Mouse (Mus musculus) neural tube, embryonic 13.5 days (tissue): Measurements from ENCODE around the gene Foxd2. TPM values are rescaled to one million over a fixed set of nuclear protein-coding genes. Genes with fewer than 3 reads are reported as not detected.

ENCODE experiments used
- ATAC-seq: fragments of 200-750 bp; cut with Nextera tagmentation; 2 replicates; pipeline ENCODE4 v1.8.0; 2017; ENCODE audit warnings: low read depth, mild to moderate bottlenecking, moderate TSS enrichment, moderate library complexity
- H3K27ac ChIP-seq: fragments of 300-500 bp; sonication (generic); replicated peaks from 2 replicates; pipeline ENCODE4 v1.5.1; 2015; ENCODE audit warnings: moderate library complexity, mild to moderate bottlenecking, inconsistent platforms
- H3K27me3 ChIP-seq: fragments of 300-500 bp; sonication (generic); 2 replicates; pipeline ENCODE4 v1.6.1; 2015; ENCODE audit warnings: mild to moderate bottlenecking, inconsistent platforms
- H3K36me3 ChIP-seq: fragments of 300-500 bp; sonication (generic); 2 replicates; pipeline ENCODE4 v1.6.1; 2015; ENCODE audit warnings: mild to moderate bottlenecking, inconsistent platforms
- H3K4me1 ChIP-seq: fragments of 300-500 bp; sonication (generic); replicated peaks from 2 replicates; pipeline ENCODE4 v1.6.1; 2015; ENCODE audit warnings: inconsistent platforms
- H3K4me2 ChIP-seq: fragments of 300-500 bp; sonication (generic); 2 replicates; pipeline ENCODE4 v1.6.1; 2015; ENCODE audit warnings: inconsistent platforms, mild to moderate bottlenecking, moderate library complexity
- H3K4me3 ChIP-seq: fragments of 300-500 bp; sonication (generic); 2 replicates; pipeline ENCODE4 v1.5.1; 2015; ENCODE audit warnings: mild to moderate bottlenecking, inconsistent platforms
- H3K9ac ChIP-seq: fragments of 300-500 bp; sonication (generic); 2 replicates; pipeline ENCODE4 v1.6.1; 2015; ENCODE audit warnings: moderate library complexity, mild to moderate bottlenecking, inconsistent platforms
- H3K9me3 ChIP-seq: fragments of 300-500 bp; sonication (generic); 2 replicates; pipeline ENCODE4 v1.6.1; 2016; ENCODE audit warnings: inconsistent platforms
- WGBS: fragments of 180-500 bp; shearing (Covaris S2); methylation state at CpG from one replicate; pipeline ENCODE4 v1.1.7; 2015; 5-methylcytosine and 5-hydroxymethylcytosine counted together
- polyA plus RNA-seq: library from polyadenylated mRNA; unstranded; fragments of >200 nt; fragmentation: Nextera tagmentation; extraction: Ambion mirVana; gene quantifications from 2 replicates; pipeline ENCODE4 v1.2.1, GENCODE M21; 2015

Foxd2 gene
- polyA plus RNA-seq, 1 experiment from 2014 or later, result 0.50 TPM

DNA sequence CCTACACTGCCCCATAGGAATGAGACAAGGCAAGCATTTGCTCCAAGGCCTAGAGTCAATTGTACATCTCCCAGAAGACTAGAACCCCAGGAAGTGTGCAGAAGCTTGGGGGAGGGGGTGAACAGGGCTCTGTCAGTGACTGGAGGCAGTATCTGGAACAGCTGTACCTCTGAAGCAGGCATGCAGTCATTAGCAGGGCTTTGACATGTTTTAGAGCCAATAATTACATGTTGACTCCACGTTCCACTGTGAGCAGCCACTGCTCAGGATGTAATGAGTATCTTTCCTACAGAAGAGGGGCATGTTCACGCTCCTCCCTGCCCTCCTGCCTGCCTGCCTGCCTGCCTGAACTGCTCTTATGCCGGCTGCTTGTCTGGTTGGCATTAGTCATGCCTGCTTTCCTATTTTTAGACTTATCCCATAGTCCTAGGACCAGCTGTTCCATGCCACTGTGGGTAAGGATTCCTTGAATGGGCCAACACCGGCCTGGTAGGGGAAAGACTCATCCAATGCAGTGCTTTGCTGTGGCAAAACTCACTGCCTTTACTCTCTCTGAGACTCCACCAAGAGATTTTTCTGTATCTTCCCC is 28.9 kb upstream of the Foxd2 start:
- Histone ChIP-seq H3K27ac (no peak overlapping the region), H3K9me3 (no peaks in the 10 kb centered on the region), H3K4me1 (peaks cover 12% of the 10 kb centered on the region), H3K36me3 (no peaks in the 10 kb centered on the region), H3K27me3 (peaks cover 24% of the 10 kb centered on the region; the same call in 1 of the 2 replicates), H3K4me3 (no peak overlapping the region), H3K9ac (no peak overlapping the region), H3K4me2 (no peak overlapping the region)
- 54% methylated on average over 4 of the region's 4 CpGs for WGBS
- no peak for ATAC-seq

DNA sequence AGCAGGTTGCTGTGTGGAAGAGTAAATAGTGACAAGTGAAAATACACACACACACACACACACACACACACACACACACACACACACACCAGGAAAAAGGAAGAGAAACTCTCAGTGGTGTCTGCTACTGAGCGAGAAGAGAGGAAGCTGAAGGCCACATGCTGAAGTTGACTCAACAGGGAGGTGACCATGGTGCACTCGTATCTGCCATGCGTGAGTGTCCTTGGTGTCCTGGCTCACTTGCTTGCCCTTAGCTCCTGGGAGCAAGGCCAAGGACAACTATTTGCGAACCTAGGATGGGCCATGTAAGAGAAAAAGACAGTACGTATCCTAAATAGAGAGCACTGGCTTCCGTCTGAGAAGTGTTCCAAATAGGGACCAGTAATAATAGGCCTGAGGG is 25.5 kb upstream of the Foxd2 start:
- peaks cover 45% of the 10 kb centered on the region for H3K27me3 ChIP-seq
- H3K9ac ChIP-seq, result no peak overlapping the region
- H3K9me3 ChIP-seq, result no peaks in the 10 kb centered on the region
- no peak overlapping the region for H3K4me3 ChIP-seq
- H3K4me2 ChIP-seq, result no peak overlapping the region
- no peaks in the 10 kb centered on the region for H3K36me3 ChIP-seq
- WGBS, result 91% methylated on average over 6 of the region's 6 CpGs
- H3K27ac ChIP-seq, result no peak overlapping the region
- ATAC-seq, result no peak
- H3K4me1 ChIP-seq, result no peaks in the 10 kb centered on the region

DNA sequence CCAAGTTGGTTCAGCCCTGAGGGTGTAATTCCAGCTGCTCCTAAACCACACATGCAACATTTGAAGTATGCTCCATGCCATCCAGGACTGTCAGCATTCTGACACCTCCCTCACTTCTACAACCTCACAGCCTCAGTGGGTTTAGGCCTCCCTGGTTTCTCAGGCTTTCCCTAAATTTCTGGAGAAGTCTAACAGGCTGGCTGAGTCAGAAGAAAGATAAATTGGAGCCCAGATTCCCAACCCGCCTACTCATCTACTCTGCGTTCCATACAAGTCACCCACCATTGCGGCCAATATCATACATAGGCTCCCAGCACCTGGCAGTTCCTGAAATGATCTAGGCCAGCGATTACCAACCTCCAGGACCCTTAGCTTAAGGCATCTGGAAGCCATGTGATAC is 24.1 kb upstream of the Foxd2 start:
- Histone ChIP-seq H3K9me3 (no peaks in the 10 kb centered on the region), H3K4me1 (no peaks in the 10 kb centered on the region), H3K36me3 (no peaks in the 10 kb centered on the region), H3K27me3 (peaks cover 50% of the 10 kb centered on the region), H3K4me2 (no peak overlapping the region), H3K4me3 (no peak overlapping the region), H3K27ac (no peak overlapping the region), H3K9ac (no peak overlapping the region)
- no peak for ATAC-seq
- 86% methylated on average over 4 of the region's 4 CpGs for WGBS

DNA sequence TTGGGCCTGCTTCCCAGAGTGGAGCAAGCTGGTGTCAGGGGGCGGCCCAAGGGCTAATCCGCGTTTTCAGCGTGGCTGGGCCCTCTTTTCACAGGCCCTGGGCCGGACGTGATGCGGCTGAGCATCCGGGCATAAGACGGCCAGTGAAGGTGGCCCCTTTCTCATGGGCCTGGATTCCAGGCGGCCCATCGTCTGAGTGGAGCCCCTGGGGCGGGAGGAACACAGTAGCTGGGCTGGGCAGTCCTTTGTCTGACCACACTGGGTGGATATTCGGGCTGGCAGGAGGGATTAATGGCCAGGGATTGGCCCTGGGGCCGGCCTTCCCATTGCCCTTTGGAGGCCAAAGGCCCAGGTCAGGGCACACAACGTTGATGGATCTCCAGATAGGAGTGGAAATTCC is 20.5 kb upstream of the Foxd2 start:
- ATAC-seq, result no peak

GRCm38 (mm10) chr4:114925917-114926312 is 17.2 kb upstream of the Foxd2 start, which contains the start of gene Foxe3:
Gene Foxe3 (minus strand): TSS chr4:114926013.
- Histone ChIP-seq H3K9ac (0 out of 2 replicates have a peak within 1 kb of the TSS, but pooled peaks have one; percentile 31), H3K4me3 (peak within 1 kb of the TSS; percentile 37), H3K27me3 (peaks cover 92% of the 10 kb centered on the region), H3K9me3 (no peaks in the 10 kb centered on the region), H3K4me1 (peaks cover 14% of the 10 kb centered on the region), H3K36me3 (no peaks in the 10 kb centered on the region), H3K4me2 (peak within 1 kb of the TSS; percentile 59), H3K27ac (no peak within 1 kb of the TSS)
- WGBS, result under 1% methylated on average over 23 of the region's 25 CpGs
- ATAC-seq, result no peak

More for the DNA sequence above, 20.5 kb upstream of the Foxd2 start:
- Histone ChIP-seq H3K4me3 (no peak overlapping the region), H3K4me1 (peaks cover 14% of the 10 kb centered on the region), H3K27me3 (peaks cover 82% of the 10 kb centered on the region), H3K9ac (no peak overlapping the region), H3K27ac (no peak overlapping the region), H3K36me3 (no peaks in the 10 kb centered on the region), H3K4me2 (no peak overlapping the region), H3K9me3 (no peaks in the 10 kb centered on the region)
- 16% methylated on average over 15 of the region's 15 CpGs for WGBS

- H3K4me1 ChIP-seq, result peaks cover 14% of the 10 kb centered on the region
- peak; percentile 57; the same call in 1 of the 2 replicates for ATAC-seq
- H3K4me2 ChIP-seq, result peak overlapping the region; percentile 59
- WGBS, result under 1% methylated on average over 120 of the region's 125 CpGs
- H3K4me3 ChIP-seq, result peak overlapping the region; percentile 37
- no peaks in the 10 kb centered on the region for H3K9me3 ChIP-seq
- 0 out of 2 replicates have a peak overlapping the region, but pooled peaks have one; percentile 31 for H3K9ac ChIP-seq
- peaks cover 90% of the 10 kb centered on the region for H3K27me3 ChIP-seq
- no peak overlapping the region for H3K27ac ChIP-seq
- H3K36me3 ChIP-seq, result no peaks in the 10 kb centered on the region
Observed at GRCm38 (mm10) chr4:114924971-114925916, 16.6 kb upstream of the Foxd2 start.

- H3K27me3 ChIP-seq, result peaks cover 90% of the 10 kb centered on the region
- 46% methylated on average over 2 of the region's 2 CpGs for WGBS
- H3K27ac ChIP-seq, result no peak overlapping the region
- H3K9ac ChIP-seq, result no peak overlapping the region
- H3K36me3 ChIP-seq, result no peaks in the 10 kb centered on the region
- no peaks in the 10 kb centered on the region; the same call in 1 of the 2 replicates for H3K9me3 ChIP-seq
- ATAC-seq, result no peak
- no peak overlapping the region for H3K4me3 ChIP-seq
- peaks cover 11% of the 10 kb centered on the region; the same call in 1 of the 2 replicates for H3K4me1 ChIP-seq
- no peak overlapping the region for H3K4me2 ChIP-seq
Observed at GRCm38 (mm10) chr4:114917091-114917490, 8.4 kb upstream of the Foxd2 start.

DNA sequence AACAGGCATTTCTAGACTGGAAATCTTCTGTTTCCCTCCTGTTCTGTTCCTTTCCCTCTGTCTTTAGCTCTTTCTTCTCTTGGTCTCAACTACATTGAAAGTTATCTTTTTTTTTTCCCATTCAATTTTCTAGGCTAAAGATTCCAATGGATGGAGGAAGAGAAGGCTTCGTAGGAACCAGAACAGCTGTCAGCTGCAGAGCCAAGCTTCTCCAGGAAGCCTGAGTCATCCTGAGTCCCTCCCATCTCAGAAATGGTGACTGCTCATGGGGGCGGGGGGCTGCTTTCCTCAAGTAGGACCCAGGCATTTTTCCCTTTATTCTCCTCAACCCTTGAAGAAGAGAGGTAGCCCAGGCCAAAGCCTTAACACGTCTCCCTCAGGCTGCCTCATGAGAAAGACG is 7.4 kb upstream of the Foxd2 start:
- Histone ChIP-seq H3K4me1 (peaks cover 11% of the 10 kb centered on the region; the same call in 1 of the 2 replicates), H3K4me2 (no peak overlapping the region), H3K4me3 (no peak overlapping the region), H3K27ac (no peak overlapping the region), H3K9ac (no peak overlapping the region), H3K36me3 (no peaks in the 10 kb centered on the region), H3K9me3 (no peaks in the 10 kb centered on the region; the same call in 1 of the 2 replicates), H3K27me3 (peaks cover 92% of the 10 kb centered on the region)
- WGBS, result 42% methylated on average over 4 of the region's 4 CpGs
- no peak for ATAC-seq

GRCm38 (mm10) chr4:114913594-114913962 is 4.9 kb upstream of the Foxd2 start:
- under 1% methylated on average over 13 of the region's 13 CpGs for WGBS
- H3K27me3 ChIP-seq, result peaks cover 98% of the 10 kb centered on the region
- ATAC-seq, result no peak

DNA sequence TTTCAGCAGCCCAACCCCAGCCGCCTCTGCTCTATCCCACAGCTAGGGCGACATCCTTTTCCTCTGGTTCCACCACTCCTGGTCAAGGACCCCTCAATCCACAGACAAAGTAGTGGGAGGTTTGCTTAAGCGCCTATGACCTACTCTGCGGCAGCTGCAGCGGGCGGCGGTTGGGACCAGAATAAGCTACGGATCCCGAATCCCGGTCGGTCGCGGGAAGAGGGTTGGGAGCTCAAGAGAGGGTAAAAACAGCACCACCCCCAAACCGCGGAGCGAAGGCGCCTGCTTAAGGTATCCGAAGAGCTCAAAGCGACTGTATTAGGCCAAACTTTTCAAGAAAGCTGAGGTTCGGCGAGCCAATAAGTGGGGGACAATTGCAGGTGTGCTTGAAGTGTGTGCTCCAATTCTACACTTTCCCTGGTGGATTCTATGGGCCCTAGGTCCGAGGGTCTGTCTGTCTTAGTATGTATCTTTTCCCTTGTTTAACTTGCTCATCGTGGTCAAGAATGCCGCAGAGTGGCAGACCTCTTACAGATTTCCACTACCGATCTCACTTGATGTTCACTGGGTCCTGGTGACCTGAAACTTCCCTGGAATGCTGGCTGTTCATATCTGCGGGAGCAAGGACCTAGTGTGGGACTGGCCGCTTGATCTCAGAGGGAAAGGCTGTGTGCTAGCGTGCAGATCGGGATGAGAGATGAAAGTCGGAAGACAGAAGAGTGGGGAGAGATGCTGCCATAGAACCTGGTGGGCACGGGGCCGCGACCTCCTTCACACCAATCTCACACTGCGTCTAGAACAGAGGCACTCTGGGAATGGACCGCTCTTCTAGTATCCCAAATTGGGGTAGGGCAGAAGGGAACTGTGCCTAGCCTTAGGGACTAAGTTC is 4.3 kb upstream of the Foxd2 start:
- no peaks in the 10 kb centered on the region for H3K36me3 ChIP-seq
- H3K9ac ChIP-seq, result no peak overlapping the region
- no peak overlapping the region for H3K4me2 ChIP-seq
- H3K27me3 ChIP-seq, result peaks cover 98% of the 10 kb centered on the region
- no peak overlapping the region for H3K4me3 ChIP-seq
- H3K9me3 ChIP-seq, result no peaks in the 10 kb centered on the region; the same call in 1 of the 2 replicates
- 1% methylated on average over 35 of the region's 35 CpGs for WGBS
- H3K4me1 ChIP-seq, result peaks cover 27% of the 10 kb centered on the region
- no peak for ATAC-seq
- no peak overlapping the region for H3K27ac ChIP-seq

More at GRCm38 (mm10) chr4:114913594-114913962, 4.9 kb upstream of the Foxd2 start:
- Histone ChIP-seq H3K9me3 (no peaks in the 10 kb centered on the region; the same call in 1 of the 2 replicates), H3K36me3 (no peaks in the 10 kb centered on the region), H3K27ac (no peak overlapping the region), H3K4me3 (no peak overlapping the region), H3K4me2 (no peak overlapping the region), H3K4me1 (peaks cover 20% of the 10 kb centered on the region), H3K9ac (no peak overlapping the region)

- Histone ChIP-seq H3K9ac (0 out of 2 replicates have a peak overlapping the region, but pooled peaks have one; percentile 39), H3K4me1 (peaks cover 36% of the 10 kb centered on the region), H3K27ac (no peak overlapping the region), H3K9me3 (no peaks in the 10 kb centered on the region; the same call in 1 of the 2 replicates), H3K36me3 (no peaks in the 10 kb centered on the region), H3K4me2 (peak overlapping the region; percentile 61), H3K4me3 (peak overlapping the region; percentile 42), H3K27me3 (peaks cover 100% of the 10 kb centered on the region)
- no peak for ATAC-seq
- WGBS, result 2% methylated on average over 20 of the region's 20 CpGs
Observed at GRCm38 (mm10) chr4:114909602-114910484, 1.2 kb upstream of the Foxd2 start.
